Mouse (Mus musculus) ES-E14 (cell line): Measurements from ENCODE around the gene Cxcl9.

Source experiments
- CHD2 ChIP-seq: IDR thresholded peaks from 2 replicates; pipeline ENCODE4 v1.6.1; 2014; ENCODE audit warnings: mild to moderate bottlenecking, low read depth, low read length, inconsistent platforms
- HCFC1 ChIP-seq: IDR thresholded peaks from 2 replicates; pipeline ENCODE4 v1.6.1; 2012; ENCODE audit warnings: low read length, inconsistent platforms, borderline replicate concordance; ENCODE audit not compliant: insufficient read depth
- MAFK ChIP-seq: IDR thresholded peaks from 2 replicates; pipeline ENCODE4 v1.6.1; 2014; ENCODE audit warnings: mild to moderate bottlenecking, low read depth, low read length, inconsistent platforms; ENCODE audit not compliant: insufficient read depth
- ZC3H11A ChIP-seq: IDR thresholded peaks from 2 replicates; pipeline ENCODE4 v1.6.1; 2012; ENCODE audit warnings: low read depth, mild to moderate bottlenecking, inconsistent platforms, low read length, borderline replicate concordance
- ZNF384 ChIP-seq: IDR thresholded peaks from 2 replicates; pipeline ENCODE4 v1.6.1; 2012; ENCODE audit warnings: low read depth, low read length, inconsistent platforms

GRCm38 (mm10) chr5:92282571-92282970 is 45.3 kb downstream of the Cxcl9 start:
- no peak for TF ChIP-seq HCFC1
- TF ChIP-seq ZNF384: no peak
- TF ChIP-seq ZC3H11A: no peak
- TF ChIP-seq MAFK: no peak
- no peak for TF ChIP-seq CHD2
